Mouse (Mus musculus) kidney, postnatal 4 days (tissue): ENCODE data around the gene Ripor3.

Experiments
- DNase-seq, 2 experiments: peaks; one replicate each; pipeline ENCODE4 v3.0.0; 2021; ENCODE audit warnings: mixed read lengths in 2 of 2

Gene Ripor3

GRCm38 (mm10) chr2:167986762-167987161, 23.7 kb downstream of the Ripor3 start:
- peak; percentile 84 to 86 for DNase-seq

- peak in 1 of 2 experiments; percentile 41 for DNase-seq
These were observed 25.5 kb downstream of the Ripor3 start for GRCm38 (mm10) chr2:167984946-167985345.

- DNase-seq, result no peak
These were observed 26.0 kb downstream of the Ripor3 start for GRCm38 (mm10) chr2:167984371-167984770.

GRCm38 (mm10) chr2:167982646-167983045, 27.8 kb downstream of the Ripor3 start:
- DNase-seq, result peak; percentile 58 to 68

- DNase-seq, result no peak
These were observed 30.0 kb downstream of the Ripor3 start for GRCm38 (mm10) chr2:167980391-167980790.

GRCm38 (mm10) chr2:167978271-167978670, 32.1 kb downstream of the Ripor3 start:
- DNase-seq, result no peak

GRCm38 (mm10) chr2:167975746-167976145, 34.7 kb downstream of the Ripor3 start:
- DNase-seq, result no peak

- DNase-seq, result no peak
These were observed 37.6 kb downstream of the Ripor3 start for GRCm38 (mm10) chr2:167972809-167973208.

- DNase-seq, result no peak
These were observed 38.3 kb downstream of the Ripor3 start for GRCm38 (mm10) chr2:167972146-167972545.

- DNase-seq, result no peak
These were observed 40.4 kb downstream of the Ripor3 start for GRCm38 (mm10) chr2:167969851-167970541.

- no peak for DNase-seq
These were observed 41.9 kb downstream of the Ripor3 start for GRCm38 (mm10) chr2:167968504-167968903.

GRCm38 (mm10) chr2:167965911-167966310, 44.5 kb downstream of the Ripor3 start:
- DNase-seq, result no peak

- DNase-seq, result no peak
These were observed 46.1 kb downstream of the Ripor3 start for GRCm38 (mm10) chr2:167964320-167964719.

- DNase-seq, result no peak
These were observed 46.6 kb downstream of the Ripor3 start for GRCm38 (mm10) chr2:167963778-167964300.

GRCm38 (mm10) chr2:167963176-167963575, 47.2 kb downstream of the Ripor3 start:
- DNase-seq, result no peak

- no peak for DNase-seq
These were observed 48.1 kb downstream of the Ripor3 start for GRCm38 (mm10) chr2:167962347-167962746.

GRCm38 (mm10) chr2:167960584-167960983, 49.8 kb downstream of the Ripor3 start:
- DNase-seq, result no peak

- DNase-seq, result no peak
These were observed 50.4 kb downstream of the Ripor3 start for GRCm38 (mm10) chr2:167959996-167960395.

- DNase-seq, result no peak
These were observed 51.0 kb downstream of the Ripor3 start for GRCm38 (mm10) chr2:167959384-167959911.

GRCm38 (mm10) chr2:167958843-167959242, 51.6 kb downstream of the Ripor3 start:
- DNase-seq, result peak; percentile 69 to 79

GRCm38 (mm10) chr2:167958082-167958788, 52.2 kb downstream of the Ripor3 start:
- peak; percentile 65 to 73 for DNase-seq

- no peak for DNase-seq
These were observed 52.9 kb downstream of the Ripor3 start for GRCm38 (mm10) chr2:167957539-167957938.

GRCm38 (mm10) chr2:167954928-167955327, 55.5 kb downstream of the Ripor3 start:
- DNase-seq, result no peak

GRCm38 (mm10) chr2:167953819-167954218, 56.6 kb downstream of the Ripor3 start:
- DNase-seq, result no peak
